Mouse (Mus musculus): ENCODE data around the gene Dnajb1.
"Not testable (repeated sequence)": the region's sequence is repeated elsewhere in the genome, so short reads cannot be mapped to it uniquely, and the experiment has no call there.

Dnajb1 gene

GRCm38 (mm10) chr8:83607661-83608397 is at the start of gene Dnajb1, which contains the start of gene Tecr:
Dnajb1 (plus strand) TSS chr8:83608193.
Tecr (minus strand) TSS chr8:83607971.
- DNase-seq (ENCODE audit: inconsistent ontology term): peak; percentile 100

GRCm38 (mm10) chr8:83562669-83563068 is 45.3 kb upstream of the Dnajb1 start:
- no peak for DNase-seq (ENCODE audit: inconsistent ontology term)

GRCm38 (mm10) chr8:83563246-83563645 is 44.7 kb upstream of the Dnajb1 start:
- DNase-seq (ENCODE audit: inconsistent ontology term): no peak

- no peak for DNase-seq (ENCODE audit: inconsistent ontology term)
These were observed 42.1 kb upstream of the Dnajb1 start for GRCm38 (mm10) chr8:83565731-83566375.

GRCm38 (mm10) chr8:83566469-83567395 is 41.3 kb upstream of the Dnajb1 start, which contains the start of gene Ndufb7:
Ndufb7 (plus strand) TSS chr8:83566671.
- DNase-seq (ENCODE audit: inconsistent ontology term): peak; percentile 95

GRCm38 (mm10) chr8:83567668-83568067 is 40.3 kb upstream of the Dnajb1 start:
- no peak for DNase-seq (ENCODE audit: inconsistent ontology term)

GRCm38 (mm10) chr8:83568128-83568527 is 39.9 kb upstream of the Dnajb1 start:
- DNase-seq (ENCODE audit: inconsistent ontology term): no peak

- DNase-seq (ENCODE audit: inconsistent ontology term): no peak
These were observed 39.2 kb upstream of the Dnajb1 start for GRCm38 (mm10) chr8:83568755-83569154.

GRCm38 (mm10) chr8:83569165-83569564 is 38.8 kb upstream of the Dnajb1 start:
- DNase-seq (ENCODE audit: inconsistent ontology term): no peak

GRCm38 (mm10) chr8:83570272-83571000 is 37.6 kb upstream of the Dnajb1 start:
- DNase-seq (ENCODE audit: inconsistent ontology term): no peak

- DNase-seq (ENCODE audit: inconsistent ontology term): not testable (repeated sequence)
These were observed 37.0 kb upstream of the Dnajb1 start for GRCm38 (mm10) chr8:83571001-83571340.

GRCm38 (mm10) chr8:83571791-83572190 is 36.2 kb upstream of the Dnajb1 start:
- no peak for DNase-seq (ENCODE audit: inconsistent ontology term)

- no peak for DNase-seq (ENCODE audit: inconsistent ontology term)
These were observed 35.7 kb upstream of the Dnajb1 start for GRCm38 (mm10) chr8:83572246-83572812.

- no peak for DNase-seq (ENCODE audit: inconsistent ontology term)
These were observed 34.7 kb upstream of the Dnajb1 start for GRCm38 (mm10) chr8:83573140-83573875.

GRCm38 (mm10) chr8:83574631-83575315 is 33.2 kb upstream of the Dnajb1 start:
- no peak for DNase-seq (ENCODE audit: inconsistent ontology term)

- no peak for DNase-seq (ENCODE audit: inconsistent ontology term)
These were observed 32.2 kb upstream of the Dnajb1 start for GRCm38 (mm10) chr8:83575561-83576515.

GRCm38 (mm10) chr8:83576516-83576895 is 31.5 kb upstream of the Dnajb1 start:
- no peak for DNase-seq (ENCODE audit: inconsistent ontology term)

GRCm38 (mm10) chr8:83576921-83577320 is 31.1 kb upstream of the Dnajb1 start:
- no peak for DNase-seq (ENCODE audit: inconsistent ontology term)

- DNase-seq (ENCODE audit: inconsistent ontology term): no peak
These were observed 30.6 kb upstream of the Dnajb1 start for GRCm38 (mm10) chr8:83577384-83577791.

Data from Muller cell, postnatal 12 days (primary cell).